Comparison of ENCODE assay signal across 8 mouse cellular contexts in the genomic region with DNA sequence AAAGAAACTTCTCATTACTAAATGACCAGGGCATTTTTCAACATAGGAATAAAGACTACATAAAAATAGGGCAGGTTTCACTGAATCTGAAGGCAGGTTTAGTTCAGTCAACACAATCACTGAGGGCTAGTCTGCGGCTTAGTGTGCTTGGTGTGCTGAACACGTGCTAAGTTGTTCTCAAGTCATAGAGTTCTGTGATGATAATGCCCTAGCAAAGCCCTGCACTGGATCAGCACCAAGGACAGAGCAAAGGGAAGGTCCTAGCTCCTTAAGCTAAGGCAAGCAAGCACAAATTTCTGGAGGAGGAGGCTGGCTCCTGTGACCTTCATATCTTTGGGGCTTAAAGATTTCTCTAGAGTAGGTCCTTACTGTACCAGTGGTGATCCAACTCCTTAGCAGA.
A peak's percentile ranks its signal among the peaks of the same experiment; 100 is the strongest.
DNase-seq lines count a peak whose midpoint lies in the region; ATAC-seq and TF ChIP-seq lines count a peak whose summit lies in the region.

No protein-coding gene starts in this region.

- H3K4me2 ChIP-seq in forebrain, embryonic 14.5 days (ENCODE audit: low read length), result no peak overlapping the region
- H3K4me2 ChIP-seq in forebrain, embryonic 12.5 days, result no peak overlapping the region
- H3K4me2 ChIP-seq in limb, embryonic 11.5 days (ENCODE audit: low read depth, severe bottlenecking), result no peak overlapping the region
- H3K4me2 ChIP-seq in stomach, postnatal 0 days (replicated peaks; ENCODE audit: low read depth), result no peak overlapping the region

- H3K4me1 ChIP-seq in forebrain, embryonic 14.5 days (ENCODE audit: control insufficient read depth, insufficient read depth, low read length), result 0 out of 2 replicates have a peak, but pooled peaks cover 3% of the 10 kb centered on the region
- peaks cover 13% of the 10 kb centered on the region for H3K4me1 ChIP-seq in forebrain, embryonic 12.5 days
- peaks cover 3% of the 10 kb centered on the region; the same call in 1 of the 2 replicates for H3K4me1 ChIP-seq in limb, embryonic 11.5 days (ENCODE audit: control insufficient read depth, insufficient read depth, low read length)
- H3K4me1 ChIP-seq in stomach, postnatal 0 days (replicated peaks; ENCODE audit: control insufficient read depth, insufficient read depth), result no peaks in the 10 kb centered on the region

- H3K9me3 ChIP-seq in forebrain, embryonic 14.5 days (replicated peaks; ENCODE audit: control insufficient read depth, low read length), result no peaks in the 10 kb centered on the region
- H3K9me3 ChIP-seq in forebrain, embryonic 12.5 days, result no peaks in the 10 kb centered on the region
- no peaks in the 10 kb centered on the region for H3K9me3 ChIP-seq in limb, embryonic 11.5 days (ENCODE audit: control insufficient read depth, low read length)
- H3K9me3 ChIP-seq in stomach, postnatal 0 days (ENCODE audit: control insufficient read depth, low read length), result no peaks in the 10 kb centered on the region

- no peak for TF ChIP-seq CTCF in stomach, postnatal 0 days (IDR thresholded peaks at IDR 0.05; ENCODE audit: low read depth)

- ATAC-seq in forebrain, embryonic 14.5 days, result no peak
- ATAC-seq in forebrain, embryonic 12.5 days (ENCODE audit: low FRiP score), result no peak
- ATAC-seq in limb, embryonic 11.5 days (ENCODE audit: insufficient number of reproducible peaks, low FRiP score, low TSS enrichment, low read depth), result no peak
- ATAC-seq in stomach, postnatal 0 days (ENCODE audit: low FRiP score, low TSS enrichment), result no peak
- ATAC-seq in activated CD4-positive, CD25-positive, alpha-beta regulatory T cell, adult 4 months, result no peak

- no peak overlapping the region for H3K9ac ChIP-seq in forebrain, embryonic 14.5 days (ENCODE audit: low read length)
- no peak overlapping the region for H3K9ac ChIP-seq in forebrain, embryonic 12.5 days
- no peak overlapping the region for H3K9ac ChIP-seq in limb, embryonic 11.5 days (ENCODE audit: low read length)
- H3K9ac ChIP-seq in stomach, postnatal 0 days (ENCODE audit: low read length), result no peak overlapping the region

- no peaks in the 10 kb centered on the region for H3K27me3 ChIP-seq in forebrain, embryonic 14.5 days (replicated peaks; ENCODE audit: control insufficient read depth, insufficient read depth, low read length)
- H3K27me3 ChIP-seq in forebrain, embryonic 12.5 days, result no peaks in the 10 kb centered on the region
- no peaks in the 10 kb centered on the region for H3K27me3 ChIP-seq in limb, embryonic 11.5 days (ENCODE audit: control insufficient read depth, insufficient read depth, low read length)
- no peaks in the 10 kb centered on the region for H3K27me3 ChIP-seq in stomach, postnatal 0 days (ENCODE audit: control insufficient read depth, insufficient read depth, low read length)

- H3K36me3 ChIP-seq in forebrain, embryonic 14.5 days (ENCODE audit: control insufficient read depth, insufficient read depth, low read length), result no peaks in the 10 kb centered on the region
- H3K36me3 ChIP-seq in forebrain, embryonic 12.5 days (replicated peaks), result no peaks in the 10 kb centered on the region
- H3K36me3 ChIP-seq in limb, embryonic 11.5 days (ENCODE audit: control insufficient read depth, insufficient read depth, low read length), result no peaks in the 10 kb centered on the region
- H3K36me3 ChIP-seq in stomach, postnatal 0 days (ENCODE audit: control insufficient read depth, insufficient read depth, low read length), result no peaks in the 10 kb centered on the region

- WGBS in forebrain, embryonic 14.5 days, result 18% methylated on average over 2 of the region's 2 CpGs
- 16% methylated on average over 2 of the region's 2 CpGs for WGBS in forebrain, embryonic 12.5 days
- WGBS in limb, embryonic 11.5 days, result 27% methylated on average over 2 of the region's 2 CpGs
- WGBS in stomach, postnatal 0 days, result 23% methylated on average over 2 of the region's 2 CpGs

- no peak overlapping the region for H3K4me3 ChIP-seq in forebrain, embryonic 14.5 days (ENCODE audit: low read depth, low read length)
- no peak overlapping the region for H3K4me3 ChIP-seq in forebrain, embryonic 12.5 days (replicated peaks)
- H3K4me3 ChIP-seq in limb, embryonic 11.5 days (ENCODE audit: low read depth, low read length), result no peak overlapping the region
- H3K4me3 ChIP-seq in stomach, postnatal 0 days (ENCODE audit: low read depth, low read length), result no peak overlapping the region

- peak; percentile 61 for DNase-seq in forebrain, embryonic 14.5 days (ENCODE audit: low spot score)
- peak; percentile 28 for DNase-seq in A20 (ENCODE audit: low read depth, low spot score)
- peak; percentile 87 for DNase-seq in embryo, embryonic 11 days
- DNase-seq in limb, embryonic 11.5 days (ENCODE audit: low spot score), result peak; percentile 82
- DNase-seq in stomach, postnatal 0 days (ENCODE audit: low spot score), result peak; percentile 57
- DNase-seq in cerebellum, adult 8-10 months, result no peak

- no peak overlapping the region for H3K27ac ChIP-seq in forebrain, embryonic 14.5 days (ENCODE audit: low read depth, low read length)
- no peak overlapping the region for H3K27ac ChIP-seq in forebrain, embryonic 12.5 days
- no peak overlapping the region for H3K27ac ChIP-seq in limb, embryonic 11.5 days (replicated peaks; ENCODE audit: low read depth, low read length)
- H3K27ac ChIP-seq in stomach, postnatal 0 days (replicated peaks), result no peak overlapping the region

- TF ChIP-seq EP300 in stomach, postnatal 0 days (optimal IDR thresholded peaks at IDR 0.05), result no peak
